Mouse (Mus musculus): ENCODE data around the gene Rbm48. TPM values are rescaled to one million over a fixed set of nuclear protein-coding genes. Genes with fewer than 3 reads are reported as not detected.
"Not testable (repeated sequence)": the region's sequence is repeated elsewhere in the genome, so short reads cannot be mapped to it uniquely, and the experiment has no call there.

Rbm48 gene
- polyA plus RNA-seq, 1 experiment from 2014 or later, result 15.9 TPM

DNA sequence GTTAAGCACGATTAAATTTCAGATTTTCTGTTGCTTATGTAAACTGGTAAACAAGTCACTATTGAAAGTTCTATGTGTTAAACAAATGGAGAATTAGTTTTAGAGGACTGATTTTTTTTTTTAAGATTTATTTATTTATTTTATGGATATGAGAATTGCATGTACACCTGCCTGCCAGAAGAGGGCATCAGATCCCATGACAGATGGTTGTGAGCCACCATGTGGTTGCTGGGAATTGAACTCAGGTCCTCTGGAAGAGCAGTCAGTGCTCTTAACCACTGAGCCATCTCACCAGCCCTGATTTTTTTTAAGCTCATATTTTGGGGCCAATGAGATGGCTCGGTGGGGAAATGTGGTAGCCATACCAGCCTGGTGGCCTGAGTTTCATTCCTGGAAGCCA is 15.4 kb upstream of the Rbm48 start:
- H3K36me3 ChIP-seq (replicated peaks; ENCODE audit: control insufficient read depth, insufficient read depth), result peaks cover 52% of the 10 kb centered on the region
- H3K27ac ChIP-seq; H3K9ac ChIP-seq; H3K4me2 ChIP-seq (replicated peaks); ATAC-seq (ENCODE audit: low FRiP score); H3K4me1 ChIP-seq (replicated peaks; ENCODE audit: control insufficient read depth, insufficient read depth, low read length); DNase-seq (ENCODE audit: low spot score); H3K4me3 ChIP-seq (replicated peaks; ENCODE audit: low read length); H3K9me3 ChIP-seq (ENCODE audit: control insufficient read depth, low read length); H3K27me3 ChIP-seq (ENCODE audit: control insufficient read depth, insufficient read depth, low read length): not testable (repeated sequence)
- 100% methylated on average over 2 of the region's 2 CpGs for WGBS

DNA sequence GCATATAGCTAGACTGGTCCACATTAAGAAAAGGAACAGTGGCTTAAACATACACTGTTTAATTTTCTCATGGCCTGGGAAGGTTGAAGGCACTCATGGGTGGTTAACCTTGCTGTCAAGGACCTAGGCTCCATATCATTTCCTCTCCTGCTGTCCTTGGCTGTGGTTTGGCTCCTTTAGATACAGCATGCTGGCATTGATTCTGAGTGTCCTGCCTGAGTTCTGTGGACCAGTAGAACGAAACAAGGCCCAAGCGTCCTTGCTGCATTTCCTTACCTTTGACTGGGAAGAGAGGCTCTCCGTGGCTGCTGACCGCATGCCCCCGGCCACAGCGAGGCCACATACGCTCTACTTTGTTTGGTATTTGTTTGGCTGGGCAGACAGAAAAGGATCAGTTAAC is 12.9 kb upstream of the Rbm48 start:
- Histone ChIP-seq H3K9ac (no peak overlapping the region), H3K4me1 (replicated peaks; ENCODE audit: control insufficient read depth, insufficient read depth, low read length) (no peaks in the 10 kb centered on the region), H3K9me3 (ENCODE audit: control insufficient read depth, low read length) (no peaks in the 10 kb centered on the region), H3K36me3 (replicated peaks; ENCODE audit: control insufficient read depth, insufficient read depth) (peaks cover 55% of the 10 kb centered on the region), H3K27ac (no peak overlapping the region), H3K27me3 (ENCODE audit: control insufficient read depth, insufficient read depth, low read length) (no peaks in the 10 kb centered on the region), H3K4me2 (replicated peaks) (no peak overlapping the region), H3K4me3 (replicated peaks; ENCODE audit: low read length) (no peak overlapping the region)
- no peak for DNase-seq (ENCODE audit: low spot score)
- 95% methylated on average over 7 of the region's 7 CpGs for WGBS
- no peak for ATAC-seq (ENCODE audit: low FRiP score)

DNA sequence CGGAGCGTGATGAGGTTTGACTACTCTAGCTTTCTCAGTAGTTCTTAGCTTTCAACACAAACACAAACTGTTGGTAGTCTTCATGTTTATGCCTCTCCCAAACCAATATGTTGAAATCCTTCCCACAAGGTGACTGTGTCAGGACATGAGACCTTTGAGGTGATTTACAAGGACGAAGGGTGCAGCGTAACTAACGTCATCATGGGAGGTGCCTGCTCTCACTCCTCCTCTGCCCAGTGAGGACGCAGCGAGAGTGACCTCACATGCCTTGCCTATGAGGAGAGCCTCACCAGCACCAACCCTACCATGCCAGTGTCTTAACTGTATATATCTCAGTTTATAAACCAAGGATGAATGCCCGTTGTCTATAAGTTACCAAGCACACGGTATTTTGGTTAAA is 10.7 kb upstream of the Rbm48 start:
- DNase-seq (ENCODE audit: low spot score) (no peak), ATAC-seq (ENCODE audit: low FRiP score) (no peak)
- H3K4me2 ChIP-seq (replicated peaks), result no peak overlapping the region
- 96% methylated on average over 9 of the region's 9 CpGs for WGBS
- H3K4me1 ChIP-seq (replicated peaks; ENCODE audit: control insufficient read depth, insufficient read depth, low read length), result no peaks in the 10 kb centered on the region
- peaks cover 56% of the 10 kb centered on the region for H3K36me3 ChIP-seq (replicated peaks; ENCODE audit: control insufficient read depth, insufficient read depth)
- H3K9me3 ChIP-seq (ENCODE audit: control insufficient read depth, low read length), result no peaks in the 10 kb centered on the region
- no peak overlapping the region for H3K4me3 ChIP-seq (replicated peaks; ENCODE audit: low read length)
- H3K27ac ChIP-seq, result no peak overlapping the region
- no peak overlapping the region for H3K9ac ChIP-seq
- no peaks in the 10 kb centered on the region for H3K27me3 ChIP-seq (ENCODE audit: control insufficient read depth, insufficient read depth, low read length)

DNA sequence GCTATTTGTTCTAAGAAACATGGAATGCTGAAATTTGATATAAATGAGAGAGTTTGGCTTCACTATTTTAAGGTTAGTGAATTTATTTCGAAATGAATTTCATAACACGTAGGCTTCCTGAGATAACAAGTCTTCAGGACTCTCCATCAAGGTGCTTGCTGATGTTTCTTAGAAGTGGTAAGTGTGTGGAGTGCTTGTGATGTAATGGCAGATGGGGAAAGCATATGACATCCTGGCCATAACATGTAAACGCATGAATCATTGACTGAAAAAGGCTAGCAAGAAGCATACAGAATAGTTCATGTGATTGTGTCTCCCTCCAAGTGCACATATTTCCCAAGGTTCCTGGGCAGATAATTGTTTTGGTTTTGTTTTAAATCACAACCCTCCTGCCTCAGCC is 4.4 kb upstream of the Rbm48 start:
- 90% methylated on average over 3 of the region's 3 CpGs for WGBS
- DNase-seq (ENCODE audit: low spot score) (no peak), ATAC-seq (ENCODE audit: low FRiP score) (no peak)
- no peaks in the 10 kb centered on the region for H3K9me3 ChIP-seq (ENCODE audit: control insufficient read depth, low read length)
- no peaks in the 10 kb centered on the region for H3K27me3 ChIP-seq (ENCODE audit: control insufficient read depth, insufficient read depth, low read length)
- H3K9ac ChIP-seq, result no peak overlapping the region
- H3K4me1 ChIP-seq (replicated peaks; ENCODE audit: control insufficient read depth, insufficient read depth, low read length), result peaks cover 8% of the 10 kb centered on the region
- H3K27ac ChIP-seq, result no peak overlapping the region
- no peak overlapping the region for H3K4me3 ChIP-seq (replicated peaks; ENCODE audit: low read length)
- H3K36me3 ChIP-seq (replicated peaks; ENCODE audit: control insufficient read depth, insufficient read depth), result peaks cover 17% of the 10 kb centered on the region
- H3K4me2 ChIP-seq (replicated peaks), result no peak overlapping the region

DNA sequence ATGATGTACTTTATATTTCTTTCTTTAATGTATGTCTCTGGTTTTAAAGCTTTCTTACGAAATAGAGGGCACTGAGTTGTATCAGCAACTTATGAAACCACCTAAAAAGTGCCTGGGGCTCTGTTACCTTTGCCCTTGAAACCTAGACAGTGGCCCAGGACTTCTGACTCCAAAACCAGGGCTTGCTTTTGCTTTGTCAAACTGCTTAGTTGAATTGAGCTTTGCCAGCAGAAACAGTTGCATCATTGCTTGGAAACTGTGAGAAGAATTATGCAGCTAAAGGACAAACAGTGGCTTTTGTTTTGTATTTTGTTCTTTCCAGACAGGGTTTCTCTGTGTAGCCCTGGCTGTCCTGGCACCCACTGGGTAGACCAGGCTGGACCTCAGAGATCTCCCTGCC is 3.9 kb upstream of the Rbm48 start:
- peaks cover 12% of the 10 kb centered on the region for H3K36me3 ChIP-seq (replicated peaks; ENCODE audit: control insufficient read depth, insufficient read depth)
- DNase-seq (ENCODE audit: low spot score) (no peak), ATAC-seq (ENCODE audit: low FRiP score) (no peak)
- no peaks in the 10 kb centered on the region for H3K27me3 ChIP-seq (ENCODE audit: control insufficient read depth, insufficient read depth, low read length)
- H3K9ac ChIP-seq, result no peak overlapping the region
- WGBS, result 81% methylated on average over 1 of the region's 1 CpGs
- H3K9me3 ChIP-seq (ENCODE audit: control insufficient read depth, low read length), result no peaks in the 10 kb centered on the region
- H3K27ac ChIP-seq, result no peak overlapping the region
- H3K4me3 ChIP-seq (replicated peaks; ENCODE audit: low read length), result no peak overlapping the region
- H3K4me1 ChIP-seq (replicated peaks; ENCODE audit: control insufficient read depth, insufficient read depth, low read length), result peaks cover 9% of the 10 kb centered on the region
- no peak overlapping the region for H3K4me2 ChIP-seq (replicated peaks)

DNA sequence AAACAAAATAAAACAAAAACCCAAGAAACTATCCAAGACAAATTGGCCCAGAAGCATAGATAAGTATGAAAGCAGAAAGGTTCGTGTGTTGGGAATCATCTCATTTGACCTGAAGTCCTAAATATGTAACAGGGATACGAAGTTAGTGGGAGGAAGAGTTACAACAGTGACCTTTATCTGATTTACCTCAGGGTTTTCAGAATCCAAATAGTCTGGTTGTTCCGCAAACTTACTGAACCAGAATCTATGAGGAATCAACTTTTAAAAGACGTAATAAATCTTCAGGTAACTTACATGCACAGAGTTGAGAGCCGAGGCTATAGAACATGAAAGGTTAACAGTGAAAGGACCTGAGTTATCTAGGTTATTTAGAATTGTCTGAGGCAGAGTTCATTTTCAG is 2.4 kb upstream of the Rbm48 start:
- no peak overlapping the region for H3K9ac ChIP-seq
- H3K4me3 ChIP-seq (replicated peaks; ENCODE audit: low read length), result no peak overlapping the region
- peaks cover 19% of the 10 kb centered on the region for H3K4me1 ChIP-seq (replicated peaks; ENCODE audit: control insufficient read depth, insufficient read depth, low read length)
- H3K27ac ChIP-seq, result no peak overlapping the region
- no peak for DNase-seq (ENCODE audit: low spot score)
- no peak for ATAC-seq (ENCODE audit: low FRiP score)
- H3K27me3 ChIP-seq (ENCODE audit: control insufficient read depth, insufficient read depth, low read length), result no peaks in the 10 kb centered on the region
- 0 out of 2 replicates have a peak, but pooled peaks cover 4% of the 10 kb centered on the region for H3K36me3 ChIP-seq (replicated peaks; ENCODE audit: control insufficient read depth, insufficient read depth)
- 93% methylated on average over 5 of the region's 5 CpGs for WGBS
- H3K9me3 ChIP-seq (ENCODE audit: control insufficient read depth, low read length), result no peaks in the 10 kb centered on the region
- no peak overlapping the region for H3K4me2 ChIP-seq (replicated peaks)

DNA sequence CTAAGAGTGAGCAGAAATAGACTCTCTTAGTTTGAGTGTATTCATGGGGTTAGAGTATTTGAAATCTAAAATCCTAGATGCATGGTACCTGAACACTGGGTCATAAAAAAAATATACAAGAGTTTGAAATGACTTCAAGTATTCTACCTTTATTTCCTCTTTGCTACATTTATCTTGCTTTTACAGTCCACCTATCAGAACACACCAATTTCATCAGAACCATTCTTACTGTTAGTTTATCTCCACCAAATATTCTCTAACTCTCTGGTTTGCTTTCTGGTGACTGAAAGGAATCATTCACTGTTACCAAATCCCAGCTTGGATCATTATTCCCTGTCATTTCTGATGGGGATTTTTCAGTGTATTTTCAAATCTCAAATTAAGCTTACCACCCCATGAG is 786 bp upstream of the Rbm48 start:
- Histone ChIP-seq H3K27ac (no peak overlapping the region), H3K36me3 (replicated peaks; ENCODE audit: control insufficient read depth, insufficient read depth) (peaks cover 6% of the 10 kb centered on the region), H3K4me3 (replicated peaks; ENCODE audit: low read length) (peak overlapping the region; percentile 88)

DNA sequence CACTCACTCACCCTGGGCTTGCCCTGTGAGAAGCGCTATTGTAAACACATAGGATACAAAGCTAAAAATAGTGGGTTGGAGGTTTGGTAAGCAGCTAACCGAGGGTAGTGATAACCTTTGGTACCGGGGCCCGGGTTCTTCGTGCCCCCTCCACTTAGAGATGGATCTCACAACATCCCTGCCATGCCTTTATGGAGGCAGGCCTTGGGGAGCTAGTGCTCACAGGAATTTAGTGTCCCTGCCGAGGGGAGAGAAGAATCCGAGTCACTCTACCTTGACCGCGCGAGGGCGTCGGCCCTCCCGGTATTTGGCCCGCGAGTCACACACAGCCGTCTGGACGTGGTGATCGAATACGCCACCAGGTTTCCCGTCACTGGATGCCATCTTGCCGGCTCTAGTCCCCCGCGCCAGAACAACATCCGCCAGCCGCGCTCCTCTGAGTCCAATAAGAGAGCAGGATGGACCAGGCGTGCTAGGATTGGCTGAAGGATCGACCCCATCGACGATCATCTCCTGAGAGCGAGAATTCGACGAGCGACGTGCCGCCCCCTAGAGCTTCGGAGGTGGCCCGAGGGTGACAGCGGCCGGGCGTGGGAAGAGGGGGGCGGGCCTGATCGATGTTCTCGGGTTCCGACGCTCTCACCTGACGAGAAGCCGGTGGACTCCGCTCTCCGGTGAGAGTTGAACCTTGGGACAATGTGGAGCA is 539 bp downstream of the Rbm48 start, which contains the start of gene Pex1:
TSS of gene Pex1 (plus strand) at position 374 of the 706 bp plus-strand sequence.
- DNase-seq (ENCODE audit: low spot score) (peak; percentile 97), ATAC-seq (ENCODE audit: low FRiP score) (peak; percentile 98)
- Histone ChIP-seq H3K4me3 (replicated peaks; ENCODE audit: low read length) (peak within 1 kb of the TSS; percentile 88), H3K27ac (peak within 1 kb of the TSS; percentile 80), H3K27me3 (ENCODE audit: control insufficient read depth, insufficient read depth, low read length) (no peaks in the 10 kb centered on the region), H3K4me1 (replicated peaks; ENCODE audit: control insufficient read depth, insufficient read depth, low read length) (peaks cover 19% of the 10 kb centered on the region), H3K4me2 (replicated peaks) (peak within 1 kb of the TSS; percentile 89), H3K36me3 (replicated peaks; ENCODE audit: control insufficient read depth, insufficient read depth) (peaks cover 19% of the 10 kb centered on the region), H3K9ac (peak within 1 kb of the TSS; percentile 83), H3K9me3 (ENCODE audit: control insufficient read depth, low read length) (no peaks in the 10 kb centered on the region)
- WGBS, result under 1% methylated on average over 50 of the region's 50 CpGs

More for the DNA sequence above, 786 bp upstream of the Rbm48 start:
- no peaks in the 10 kb centered on the region for H3K9me3 ChIP-seq (ENCODE audit: control insufficient read depth, low read length)
- H3K9ac ChIP-seq, result peak overlapping the region; percentile 83
- peaks cover 19% of the 10 kb centered on the region for H3K4me1 ChIP-seq (replicated peaks; ENCODE audit: control insufficient read depth, insufficient read depth, low read length)
- DNase-seq (ENCODE audit: low spot score) (no peak), ATAC-seq (ENCODE audit: low FRiP score) (no peak)
- H3K27me3 ChIP-seq (ENCODE audit: control insufficient read depth, insufficient read depth, low read length), result no peaks in the 10 kb centered on the region
- peak overlapping the region; percentile 89 for H3K4me2 ChIP-seq (replicated peaks)

DNA sequence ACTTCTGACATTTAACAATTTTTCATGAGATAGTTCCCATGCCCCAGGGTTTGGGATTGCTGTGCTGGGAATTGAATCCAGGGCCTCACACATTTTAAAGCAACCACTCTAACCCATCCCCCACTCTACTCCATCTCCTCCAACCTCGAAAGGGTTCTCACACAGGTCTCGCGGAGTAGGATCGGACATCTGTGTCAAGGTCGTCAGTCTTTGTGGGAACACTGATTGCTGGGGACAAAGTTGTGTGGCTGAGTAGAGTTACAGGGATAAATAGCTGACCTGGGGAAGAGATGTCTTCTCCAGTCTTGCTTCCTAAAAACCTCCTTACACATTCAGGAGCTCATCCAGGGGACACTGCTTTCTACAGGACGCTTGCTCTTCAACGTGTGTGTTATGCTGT is 17.3 kb downstream of the Rbm48 start:
- DNase-seq (ENCODE audit: low spot score) (no peak), ATAC-seq (ENCODE audit: low FRiP score) (no peak)
- H3K4me3 ChIP-seq (replicated peaks; ENCODE audit: low read length), result no peak overlapping the region
- 96% methylated on average over 7 of the region's 7 CpGs for WGBS
- no peak overlapping the region for H3K4me2 ChIP-seq (replicated peaks)
- H3K4me1 ChIP-seq (replicated peaks; ENCODE audit: control insufficient read depth, insufficient read depth, low read length), result no peaks in the 10 kb centered on the region
- H3K27ac ChIP-seq, result no peak overlapping the region
- no peaks in the 10 kb centered on the region for H3K27me3 ChIP-seq (ENCODE audit: control insufficient read depth, insufficient read depth, low read length)
- H3K36me3 ChIP-seq (replicated peaks; ENCODE audit: control insufficient read depth, insufficient read depth), result peaks cover 96% of the 10 kb centered on the region
- H3K9me3 ChIP-seq (ENCODE audit: control insufficient read depth, low read length), result no peaks in the 10 kb centered on the region
- no peak overlapping the region for H3K9ac ChIP-seq

DNA sequence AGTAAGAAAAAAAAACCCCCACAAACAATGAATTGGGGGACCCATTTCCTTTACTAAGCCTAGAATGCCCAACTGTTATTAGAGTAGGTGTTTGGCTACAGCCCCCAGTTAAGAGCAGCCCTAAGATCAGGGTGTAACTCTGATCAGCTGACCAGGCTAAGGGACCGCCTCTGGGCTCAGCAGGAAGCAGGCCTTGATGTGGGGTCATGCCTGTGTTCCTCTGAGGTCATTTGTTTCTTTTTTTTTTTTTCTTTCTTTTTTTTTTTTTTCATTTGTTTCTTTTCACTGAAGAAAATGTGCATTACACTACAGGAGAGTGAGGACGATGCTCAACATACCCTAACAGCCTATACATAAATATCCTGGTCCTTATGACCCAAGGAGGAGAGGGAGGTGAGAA is 18.4 kb downstream of the Rbm48 start:
- ATAC-seq (ENCODE audit: low FRiP score), result no peak
- Histone ChIP-seq H3K4me1 (replicated peaks; ENCODE audit: control insufficient read depth, insufficient read depth, low read length) (no peaks in the 10 kb centered on the region), H3K27me3 (ENCODE audit: control insufficient read depth, insufficient read depth, low read length) (no peaks in the 10 kb centered on the region), H3K4me2 (replicated peaks) (no peak overlapping the region), H3K4me3 (replicated peaks; ENCODE audit: low read length) (no peak overlapping the region), H3K9me3 (ENCODE audit: control insufficient read depth, low read length) (no peaks in the 10 kb centered on the region), H3K36me3 (replicated peaks; ENCODE audit: control insufficient read depth, insufficient read depth) (peaks cover 96% of the 10 kb centered on the region), H3K27ac (no peak overlapping the region), H3K9ac (no peak overlapping the region)
- no peak for DNase-seq (ENCODE audit: low spot score)
- 97% methylated on average over 2 of the region's 2 CpGs for whole genome bisulfite sequencing

Measured in hindbrain, embryonic 14.5 days (tissue).